Mouse (Mus musculus): ENCODE data around the gene Ppm1g. TPM values are rescaled to one million over a fixed set of nuclear protein-coding genes. Genes with fewer than 3 reads are reported as not detected.

Gene Ppm1g
- polyA plus RNA-seq, 2 experiments from 2014 or later = 45.9 to 50.4 TPM

GRCm38 (mm10) chr5:31192045-31192938, 28.2 kb downstream of the Ppm1g start:
- ATAC-seq = no peak

GRCm38 (mm10) chr5:31190201-31190600, 30.3 kb downstream of the Ppm1g start:
- no peak for ATAC-seq

- no peak for ATAC-seq
Measured at GRCm38 (mm10) chr5:31188223-31188840, 32.2 kb downstream of the Ppm1g start.

- no peak for ATAC-seq
Measured at GRCm38 (mm10) chr5:31183678-31184077, 36.8 kb downstream of the Ppm1g start.

GRCm38 (mm10) chr5:31181183-31181770, 39.2 kb downstream of the Ppm1g start:
- ATAC-seq = no peak

- ATAC-seq = peak; percentile 94
Measured at GRCm38 (mm10) chr5:31179766-31180630, 40.5 kb downstream of the Ppm1g start, which contains the start of the genes Gm29609 and Gtf3c2. Gm29609 (minus strand) TSS chr5:31179911. Gtf3c2 (minus strand) TSS chr5:31180144.

- ATAC-seq = peak; percentile 27
Measured at GRCm38 (mm10) chr5:31179301-31179765, 41.2 kb downstream of the Ppm1g start.

GRCm38 (mm10) chr5:31168630-31169029, 51.9 kb downstream of the Ppm1g start:
- no peak for ATAC-seq

- no peak for ATAC-seq
Measured at GRCm38 (mm10) chr5:31164878-31165277, 55.6 kb downstream of the Ppm1g start.

- ATAC-seq = no peak
Measured at GRCm38 (mm10) chr5:31162462-31162861, 58.0 kb downstream of the Ppm1g start.

- ATAC-seq = peak; percentile 95
Measured at GRCm38 (mm10) chr5:31154152-31154553, 66.3 kb downstream of the Ppm1g start, which contains the start of gene Mpv17. Mpv17 (minus strand) TSS chr5:31154251.

GRCm38 (mm10) chr5:31153516-31154151, 66.9 kb downstream of the Ppm1g start:
- no peak for ATAC-seq

Other genes with a start within 250 kb of the Ppm1g start
- gene Atraid, start 172.4 kb downstream of the Ppm1g start, polyA plus RNA-seq (2017; shearing (Covaris generic)) = 10 to 100 TPM; 80.7 to 89.3 TPM
- 1 to 10 TPM; 6.5 to 7.9 TPM for gene Slc5a6, start 171.8 kb downstream of the Ppm1g start, polyA plus RNA-seq (2017; shearing (Covaris generic))
- gene Cad, start 165.9 kb downstream of the Ppm1g start, polyA plus RNA-seq (2017; shearing (Covaris generic)) = 10 to 100 TPM in 1 of 2 experiments, 1 to 10 TPM in 1; 7.7 to 14.0 TPM
- gene Dnajc5g, start 114.4 kb downstream of the Ppm1g start, polyA plus RNA-seq (2017; shearing (Covaris generic)) = not detected
- not detected for gene Slc30a3, start 112.5 kb downstream of the Ppm1g start, polyA plus RNA-seq (2017; shearing (Covaris generic))
- not detected for gene Trim54, start 104.0 kb downstream of the Ppm1g start, polyA plus RNA-seq (2017; shearing (Covaris generic))
- not detected for gene Ucn, start 81.9 kb downstream of the Ppm1g start, polyA plus RNA-seq (2017; shearing (Covaris generic))
- 10 to 100 TPM; 64.4 to 66.7 TPM for gene Mpv17, start 66.4 kb downstream of the Ppm1g start, polyA plus RNA-seq (2017; shearing (Covaris generic))
- 1 to 10 TPM; 1.2 to 1.5 TPM for gene Gm29609, start 40.8 kb downstream of the Ppm1g start, polyA plus RNA-seq (2017; shearing (Covaris generic))
- gene Gtf3c2, start 40.5 kb downstream of the Ppm1g start, polyA plus RNA-seq (2017; shearing (Covaris generic)) = 100 to 1,000 TPM in 1 of 2 experiments, 10 to 100 TPM in 1; 70.2 to 126 TPM
- 100 to 1,000 TPM; 111 to 171 TPM for gene Snx17, start 27.5 kb downstream of the Ppm1g start, polyA plus RNA-seq (2017; shearing (Covaris generic))
- gene Eif2b4, start 27.3 kb downstream of the Ppm1g start, polyA plus RNA-seq (2017; shearing (Covaris generic)) = 10 to 100 TPM; 47.9 to 49.1 TPM
- gene Zfp513, start 18.4 kb downstream of the Ppm1g start, polyA plus RNA-seq (2017; shearing (Covaris generic)) = 1 to 10 TPM; 4.6 to 6.7 TPM
- gene Nrbp1, start 20.2 kb upstream of the Ppm1g start, polyA plus RNA-seq (2017; shearing (Covaris generic)) = 10 to 100 TPM; 91.5 to 96.5 TPM
- gene Gm9970, start 20.5 kb upstream of the Ppm1g start, polyA plus RNA-seq (2017; shearing (Covaris generic)) = not detected
- 10 to 100 TPM; 28.0 to 30.7 TPM for gene Krtcap3, start 31.0 kb upstream of the Ppm1g start, polyA plus RNA-seq (2017; shearing (Covaris generic))
- gene Ift172, start 70.4 kb upstream of the Ppm1g start, polyA plus RNA-seq (2017; shearing (Covaris generic)) = 1 to 10 TPM; 4.8 to 10.0 TPM
- gene Fndc4, start 75.4 kb upstream of the Ppm1g start, polyA plus RNA-seq (2017; shearing (Covaris generic)) = not detected
- gene Gckr, start 76.8 kb upstream of the Ppm1g start, polyA plus RNA-seq (2017; shearing (Covaris generic)) = not detected
- gene Zfp512, start 231.7 kb upstream of the Ppm1g start, polyA plus RNA-seq (2017; shearing (Covaris generic)) = 10 to 100 TPM; 37.1 to 50.1 TPM